Mouse (Mus musculus) heart, embryonic 14.5 days (tissue): Measurements from ENCODE around the gene Cyp26b1. TPM values are rescaled to one million over a fixed set of nuclear protein-coding genes. Genes with fewer than 3 reads are reported as not detected.

ENCODE experiments used
- ATAC-seq: fragments of 200-750 bp; cut with Nextera tagmentation; 2 replicates; pipeline ENCODE4 v1.8.0; 2017; ENCODE audit warnings: low read depth, moderate TSS enrichment; ENCODE audit not compliant: insufficient number of reproducible peaks, insufficient read depth, low FRiP score
- H3K27ac ChIP-seq, 2 experiments: fragments of 200-500 bp in 1 of 2; fragments of 300-500 bp in 1 of 2; sonication (generic) in 1 of 2; replicated peaks in 1 of 2; 2 replicates each; pipeline ENCODE4 v1.5.1; 2012 to 2014; ENCODE audit warnings: low read depth in 2 of 2, low read length in 2 of 2, control low read depth in 1 of 2, mild to moderate bottlenecking in 1 of 2, mixed read lengths in 1 of 2; ENCODE audit not compliant: control insufficient read depth in 1 of 2, insufficient read depth in 1 of 2
- H3K27me3 ChIP-seq: fragments of 300-500 bp; sonication (generic); 2 replicates; pipeline ENCODE4 v1.6.1; 2014; ENCODE audit warnings: mild to moderate bottlenecking, low read length, control low read depth; ENCODE audit not compliant: control insufficient read depth, insufficient read depth
- H3K36me3 ChIP-seq: fragments of 300-500 bp; sonication (generic); 2 replicates; pipeline ENCODE4 v1.6.1; 2014; ENCODE audit warnings: mild to moderate bottlenecking, control low read depth, low read length, mixed read lengths; ENCODE audit not compliant: control insufficient read depth, insufficient read depth
- H3K4me1 ChIP-seq, 2 experiments: fragments of 200-500 bp in 1 of 2; fragments of 300-500 bp in 1 of 2; sonication (generic) in 1 of 2; 2 replicates each; pipeline ENCODE4 v1.6.1; 2012 to 2014; ENCODE audit warnings: low read length in 2 of 2, control low read depth in 1 of 2, mixed read lengths in 1 of 2; ENCODE audit not compliant: control insufficient read depth in 2 of 2, insufficient read depth in 2 of 2
- H3K4me2 ChIP-seq: fragments of 300-500 bp; sonication (generic); 2 replicates; pipeline ENCODE4 v1.6.1; 2014; ENCODE audit warnings: mild to moderate bottlenecking, low read length
- H3K4me3 ChIP-seq, 2 experiments: fragments of 200-500 bp in 1 of 2; fragments of 300-500 bp in 1 of 2; sonication (generic) in 1 of 2; 2 replicates each; pipeline ENCODE4 v1.5.1; 2012 to 2014; ENCODE audit warnings: low read length in 2 of 2, mild to moderate bottlenecking in 2 of 2, control low read depth in 1 of 2, low read depth in 1 of 2, moderate library complexity in 1 of 2; ENCODE audit not compliant: control insufficient read depth in 1 of 2, insufficient read depth in 1 of 2
- H3K9ac ChIP-seq: fragments of 300-500 bp; sonication (generic); 2 replicates; pipeline ENCODE4 v1.6.1; 2014; ENCODE audit warnings: mild to moderate bottlenecking, low read length
- H3K9me3 ChIP-seq: fragments of 300-500 bp; sonication (generic); 2 replicates; pipeline ENCODE4 v1.6.1; 2016; ENCODE audit warnings: low read length, control low read depth; ENCODE audit not compliant: control insufficient read depth
- WGBS: fragments of 180-500 bp; shearing (Covaris S2); extraction: QIAGEN DNeasy Blood & Tissue Kit; methylation state at CpG from one replicate; pipeline ENCODE4 v1.1.7; 2014; 5-methylcytosine and 5-hydroxymethylcytosine counted together
- polyA plus RNA-seq: library from polyadenylated mRNA; unstranded; fragments of >200 nt; fragmentation: Nextera tagmentation; extraction: Ambion mirVana; gene quantifications from 2 replicates; pipeline ENCODE4 v1.2.1, GENCODE M21; 2014

Gene Cyp26b1
- polyA plus RNA-seq, 1 experiment from 2014 or later = 0.62 TPM

GRCm38 (mm10) chr6:84586551-84587200 lies 7.0 kb downstream of the Cyp26b1 start:
- Histone ChIP-seq H3K36me3 (no peaks in the 10 kb centered on the region), H3K4me3 (peak overlapping the region; percentile 45 to 54), H3K4me2 (peak overlapping the region; percentile 93), H3K4me1 (peaks cover 29 to 62% of the 10 kb centered on the region in 2 experiments), H3K9me3 (no peaks in the 10 kb centered on the region), H3K27me3 (peaks cover 77% of the 10 kb centered on the region), H3K27ac (no peak overlapping the region), H3K9ac (peak overlapping the region; percentile 64; the same call in 1 of the 2 replicates)
- ATAC-seq = no peak
- 2% methylated on average over 28 of the region's 28 CpGs for WGBS

GRCm38 (mm10) chr6:84585686-84586300 lies 7.9 kb downstream of the Cyp26b1 start:
- ATAC-seq = no peak
- peaks cover 85% of the 10 kb centered on the region for H3K27me3 ChIP-seq
- peak overlapping the region; percentile 93 for H3K4me2 ChIP-seq
- peaks cover 35 to 70% of the 10 kb centered on the region in 2 experiments for H3K4me1 ChIP-seq
- H3K36me3 ChIP-seq = no peaks in the 10 kb centered on the region
- WGBS = under 1% methylated on average over 37 of the region's 37 CpGs
- peak overlapping the region; percentile 60 for H3K9ac ChIP-seq
- H3K4me3 ChIP-seq = peak overlapping the region; percentile 42 to 54
- H3K9me3 ChIP-seq = no peaks in the 10 kb centered on the region
- H3K27ac ChIP-seq = no peak overlapping the region

GRCm38 (mm10) chr6:84584783-84585685 lies 8.7 kb downstream of the Cyp26b1 start:
- under 1% methylated on average over 66 of the region's 66 CpGs for WGBS
- Histone ChIP-seq H3K4me1 (peaks cover 35 to 67% of the 10 kb centered on the region in 2 experiments), H3K9me3 (no peaks in the 10 kb centered on the region), H3K9ac (peak overlapping the region; percentile 60), H3K27ac (no peak overlapping the region), H3K27me3 (peaks cover 92% of the 10 kb centered on the region), H3K36me3 (no peaks in the 10 kb centered on the region), H3K4me3 (peak overlapping the region; percentile 42 to 54), H3K4me2 (peak overlapping the region; percentile 93)
- peak; percentile 27; the same call in 1 of the 2 replicates for ATAC-seq

GRCm38 (mm10) chr6:84583841-84584782 lies 9.6 kb downstream of the Cyp26b1 start:
- 0 out of 2 replicates have a peak, but pooled peaks have one; percentile 20 for ATAC-seq
- Histone ChIP-seq H3K4me1 (peaks cover 29 to 58% of the 10 kb centered on the region in 2 experiments), H3K27me3 (peaks cover 91% of the 10 kb centered on the region), H3K4me2 (peak overlapping the region; percentile 93), H3K4me3 (peak overlapping the region; percentile 42 to 54), H3K9me3 (no peaks in the 10 kb centered on the region), H3K27ac (no peak overlapping the region), H3K9ac (0 out of 2 replicates have a peak overlapping the region, but pooled peaks have one; percentile 27), H3K36me3 (no peaks in the 10 kb centered on the region)
- 2% methylated on average over 48 of the region's 48 CpGs for WGBS

GRCm38 (mm10) chr6:84583371-84583770 lies 10.3 kb downstream of the Cyp26b1 start:
- Histone ChIP-seq H3K27ac (no peak overlapping the region), H3K36me3 (no peaks in the 10 kb centered on the region), H3K9me3 (no peaks in the 10 kb centered on the region), H3K4me3 (peak overlapping the region; percentile 42 to 54), H3K4me2 (peak overlapping the region; percentile 93), H3K27me3 (peaks cover 91% of the 10 kb centered on the region), H3K4me1 (peaks cover 28 to 57% of the 10 kb centered on the region in 2 experiments), H3K9ac (no peak overlapping the region)
- under 1% methylated on average over 25 of the region's 26 CpGs for WGBS
- ATAC-seq = peak; percentile 33; the same call in 1 of the 2 replicates

GRCm38 (mm10) chr6:84582826-84583225 lies 10.9 kb downstream of the Cyp26b1 start:
- Histone ChIP-seq H3K9ac (no peak overlapping the region), H3K4me3 (no peak overlapping the region), H3K36me3 (no peaks in the 10 kb centered on the region), H3K27me3 (peaks cover 90% of the 10 kb centered on the region), H3K4me2 (peak overlapping the region; percentile 93), H3K9me3 (no peaks in the 10 kb centered on the region), H3K4me1 (peaks cover 28 to 52% of the 10 kb centered on the region in 2 experiments), H3K27ac (no peak overlapping the region)
- WGBS = 42% methylated on average over 5 of the region's 5 CpGs
- ATAC-seq = no peak
